Mouse (Mus musculus) C2C12 (cell line): ENCODE data around the gene Rufy2. TPM values are rescaled to one million over a fixed set of nuclear protein-coding genes. Genes with fewer than 3 reads are reported as not detected.

Source experiments
- H3K27me3 ChIP-seq: one replicate; pipeline ENCODE4 v1.6.1; 2011; ENCODE audit not compliant: control insufficient read depth, insufficient read depth, insufficient read length
- H3K36me3 ChIP-seq: one replicate; pipeline ENCODE4 v1.6.1; 2011; ENCODE audit not compliant: control insufficient read depth, insufficient read depth
- H3K4me3 ChIP-seq: one replicate; pipeline ENCODE4 v1.5.1; 2011; ENCODE audit warnings: mild to moderate bottlenecking, control low read depth; ENCODE audit not compliant: poor library complexity, insufficient read depth, severe bottlenecking
- H3K79me2 ChIP-seq: one replicate; pipeline ENCODE4 v1.6.1; 2011; ENCODE audit not compliant: control insufficient read depth, insufficient read depth
- H3K79me3 ChIP-seq: one replicate; pipeline ENCODE4 v1.6.1; 2011; ENCODE audit warnings: low read depth, control low read depth
- H3ac ChIP-seq: one replicate; pipeline ENCODE3; 2011; ENCODE audit warnings: low read depth; ENCODE audit not compliant: control insufficient read depth, insufficient read length
- CEBPB ChIP-seq: IDR thresholded peaks from one replicate; pipeline ENCODE4 v1.6.1; 2011; ENCODE audit warnings: low read depth, mild to moderate bottlenecking, control low read depth, moderate library complexity
- CTCF ChIP-seq: IDR thresholded peaks from one replicate; pipeline ENCODE4 v1.5.1; 2011; ENCODE audit not compliant: control insufficient read depth, insufficient read depth, insufficient read length
- FOSL1 ChIP-seq: IDR thresholded peaks from one replicate; pipeline ENCODE4 v1.8.0; 2011; ENCODE audit warnings: mild to moderate bottlenecking, low read length; ENCODE audit not compliant: poor library complexity, insufficient read depth, severe bottlenecking
- MAX ChIP-seq: IDR thresholded peaks from one replicate; pipeline ENCODE4 v1.6.1; 2011; ENCODE audit warnings: mild to moderate bottlenecking, control low read depth
- MYOD1 ChIP-seq: IDR thresholded peaks from one replicate; pipeline ENCODE4 v1.6.1; 2011; ENCODE audit warnings: low read depth; ENCODE audit not compliant: control insufficient read depth, insufficient read length
- MYOG ChIP-seq: IDR thresholded peaks from one replicate; pipeline ENCODE4 v1.6.1; 2011; ENCODE audit not compliant: control insufficient read depth, insufficient read length; ENCODE audit errors: extremely low read depth
- USF1 ChIP-seq: IDR thresholded peaks from one replicate; pipeline ENCODE4 v1.6.1; 2011; ENCODE audit warnings: low read depth, mild to moderate bottlenecking, control low read depth, moderate library complexity
- polyA plus RNA-seq: library from polyadenylated mRNA; unstranded; fragments of >200 nt; fragmentation: generic; extraction: Trizol; gene quantifications from one replicate; pipeline ENCODE4 v1.2.1, GENCODE M21; 2012; ENCODE audit warnings: missing spikeins

Gene Rufy2
- polyA plus RNA-seq, 1 experiment, result 2.4 TPM

- Histone ChIP-seq H3K36me3 (no peaks in the 10 kb centered on the region), H3K79me3 (no peaks in the 10 kb centered on the region), H3K27me3 (peaks cover 31% of the 10 kb centered on the region), H3K79me2 (no peaks in the 10 kb centered on the region), H3K4me3 (no peak overlapping the region), H3ac (no peak overlapping the region)
- no peak for TF ChIP-seq MAX
- TF ChIP-seq MYOG, result no peak
- TF ChIP-seq FOSL1, result no peak
- TF ChIP-seq CTCF, result no peak
- TF ChIP-seq CEBPB, result no peak
- TF ChIP-seq MYOD1, result no peak
- TF ChIP-seq USF1, result no peak
Observed at GRCm38 (mm10) chr10:63064516-63064915, 84.5 kb downstream of the Rufy2 start.

GRCm38 (mm10) chr10:63065561-63065960 lies 85.5 kb downstream of the Rufy2 start:
- no peaks in the 10 kb centered on the region for H3K79me2 ChIP-seq
- no peak for TF ChIP-seq MYOD1
- no peak for TF ChIP-seq MYOG
- TF ChIP-seq CTCF, result no peak
- no peak for TF ChIP-seq MAX
- no peak for TF ChIP-seq FOSL1
- TF ChIP-seq CEBPB, result no peak
- TF ChIP-seq USF1, result no peak
- no peak overlapping the region for H3ac ChIP-seq
- H3K4me3 ChIP-seq, result no peak overlapping the region
- H3K79me3 ChIP-seq, result no peaks in the 10 kb centered on the region
- H3K36me3 ChIP-seq, result no peaks in the 10 kb centered on the region
- H3K27me3 ChIP-seq, result peaks cover 31% of the 10 kb centered on the region

GRCm38 (mm10) chr10:63065988-63066387 lies 86.0 kb downstream of the Rufy2 start:
- Histone ChIP-seq H3K79me3 (no peaks in the 10 kb centered on the region), H3ac (no peak overlapping the region), H3K36me3 (no peaks in the 10 kb centered on the region), H3K79me2 (no peaks in the 10 kb centered on the region), H3K4me3 (no peak overlapping the region), H3K27me3 (peaks cover 31% of the 10 kb centered on the region)
- TF ChIP-seq USF1, result no peak
- no peak for TF ChIP-seq MAX
- TF ChIP-seq MYOG, result no peak
- TF ChIP-seq CTCF, result peak; percentile 75
- TF ChIP-seq FOSL1, result no peak
- TF ChIP-seq MYOD1, result no peak

Other genes with a start within 250 kb of the Rufy2 start
- gene Ccar1, start 187.9 kb upstream of the Rufy2 start, polyA plus RNA-seq, result 24.7 TPM
- gene Tet1, start 71.2 kb upstream of the Rufy2 start, polyA plus RNA-seq, result 0.29 TPM
- 3.6 TPM for gene Slc25a16, start 59.6 kb upstream of the Rufy2 start, polyA plus RNA-seq
- gene Dna2, start 33.2 kb upstream of the Rufy2 start, polyA plus RNA-seq, result 5.7 TPM
- gene Hnrnph3, start 44.0 kb downstream of the Rufy2 start, polyA plus RNA-seq, result 15.9 TPM
- gene Pbld2, start 44.1 kb downstream of the Rufy2 start, polyA plus RNA-seq, result 0.11 TPM
- 1.4 TPM for gene Pbld1, start 79.9 kb downstream of the Rufy2 start, polyA plus RNA-seq
- not detected for gene Atoh7, start 119.4 kb downstream of the Rufy2 start, polyA plus RNA-seq
- gene Mypn, start 223.7 kb downstream of the Rufy2 start, polyA plus RNA-seq, result 0.01 TPM